Mouse (Mus musculus): ENCODE data around the gene Tiam1.

DNA sequence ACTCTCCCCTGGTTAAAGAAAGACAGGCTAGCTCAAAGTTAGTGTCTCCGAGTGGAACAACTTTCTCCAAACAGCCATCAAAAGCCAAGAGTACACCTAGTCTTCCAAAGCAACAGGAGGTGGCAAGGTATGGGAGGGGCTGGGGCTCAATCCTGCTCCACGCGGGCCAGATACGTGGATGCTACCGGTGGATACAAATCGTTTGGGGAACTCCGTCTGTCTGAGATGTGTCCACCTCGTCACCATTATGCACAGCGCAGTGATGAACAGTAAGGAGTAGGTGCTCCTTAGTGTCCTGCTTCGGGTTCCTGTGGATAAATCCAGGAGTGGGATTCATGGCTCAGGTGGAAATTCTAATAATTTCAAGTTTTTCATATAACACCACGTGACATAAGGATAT is 377.6 kb downstream of the Tiam1 start:
- no peak for TF ChIP-seq CTCF (IDR thresholded peaks at IDR 0.05; ENCODE audit: low read depth, low read length)
- no peak for TF ChIP-seq POLR2A (IDR thresholded peaks at IDR 0.05; ENCODE audit: extremely low read depth, insufficient read depth, low read length)
